Mouse (Mus musculus): ENCODE data around the gene Jagn1. TPM values are rescaled to one million over a fixed set of nuclear protein-coding genes. Genes with fewer than 3 reads are reported as not detected.

The Jagn1 gene
- polyA plus RNA-seq, 1 experiment from 2014 or later: 75.9 TPM

DNA sequence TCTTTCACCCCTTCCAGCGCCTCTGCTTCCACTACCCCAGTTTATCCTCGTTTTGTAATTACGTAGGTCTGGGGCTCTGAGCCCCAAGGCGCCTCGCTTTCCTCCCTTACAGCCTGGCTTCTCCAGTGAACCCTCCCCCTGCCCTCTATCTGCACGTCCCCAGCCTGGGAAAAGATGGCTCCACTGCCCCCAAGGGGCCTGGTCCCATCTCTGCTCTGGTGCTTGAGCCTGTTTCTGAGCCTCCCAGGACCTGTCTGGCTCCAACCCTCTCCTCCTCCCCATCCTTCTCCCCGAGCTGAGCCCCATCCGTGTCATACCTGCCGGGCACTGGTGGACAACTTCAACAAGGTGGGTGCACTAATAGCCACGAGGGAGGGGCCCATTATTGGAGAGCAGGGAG is 41.4 kb downstream of the Jagn1 start:
- no peaks in the 10 kb centered on the region for H3K9me3 ChIP-seq (ENCODE audit: control insufficient read depth, low read length)
- WGBS: 13% methylated on average over 10 of the region's 10 CpGs
- peak overlapping the region; percentile 74 for H3K4me2 ChIP-seq (ENCODE audit: low read depth, low read length)
- peaks cover 29% of the 10 kb centered on the region for H3K27me3 ChIP-seq (replicated peaks; ENCODE audit: control insufficient read depth, insufficient read depth, low read length)
- H3K27ac ChIP-seq (replicated peaks; ENCODE audit: low read depth, low read length): peak overlapping the region; percentile 69; the same call in 1 of the 2 replicates
- peak overlapping the region; percentile 65 for H3K9ac ChIP-seq (ENCODE audit: low read depth, low read length)
- H3K36me3 ChIP-seq (ENCODE audit: control insufficient read depth, insufficient read depth, low read length): no peaks in the 10 kb centered on the region
- peaks cover 21% of the 10 kb centered on the region for H3K4me1 ChIP-seq (ENCODE audit: control insufficient read depth, insufficient read depth, low read length)
- ATAC-seq (ENCODE audit: low read depth) (peak; percentile 60), DNase-seq (ENCODE audit: low spot score) (peak; percentile 45)
- H3K4me3 ChIP-seq (ENCODE audit: low read depth, low read length): peak overlapping the region; percentile 48

DNA sequence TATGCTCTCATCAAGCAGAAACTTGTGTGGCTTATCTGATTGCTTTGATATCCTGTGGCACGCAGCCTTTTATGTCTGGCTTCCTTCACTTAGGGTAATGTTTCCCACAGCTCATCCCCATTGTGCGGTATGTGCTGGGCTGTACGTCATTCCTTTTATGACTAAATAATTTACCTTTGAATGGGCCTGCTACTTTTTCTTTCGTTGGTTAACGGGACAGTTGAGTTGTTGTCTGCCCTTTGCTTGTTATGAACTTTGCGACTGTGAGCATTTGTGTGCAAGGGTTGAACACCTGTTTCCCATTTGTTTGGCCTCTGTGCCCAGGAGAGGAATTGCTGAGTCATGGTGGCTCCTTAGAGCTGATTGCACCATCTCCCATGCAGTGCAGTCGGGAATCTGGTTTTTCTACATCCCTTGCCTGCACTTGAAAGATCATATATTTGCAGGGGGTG is 44.8 kb downstream of the Jagn1 start:
- DNase-seq (ENCODE audit: low spot score) (peak; percentile 84), ATAC-seq (ENCODE audit: low read depth) (no peak)
- Histone ChIP-seq H3K9ac (ENCODE audit: low read depth, low read length) (no peak overlapping the region), H3K4me3 (ENCODE audit: low read depth, low read length) (no peak overlapping the region), H3K9me3 (ENCODE audit: control insufficient read depth, low read length) (no peaks in the 10 kb centered on the region), H3K27me3 (replicated peaks; ENCODE audit: control insufficient read depth, insufficient read depth, low read length) (peaks cover 9% of the 10 kb centered on the region), H3K27ac (replicated peaks; ENCODE audit: low read depth, low read length) (0 out of 2 replicates have a peak overlapping the region, but pooled peaks have one; percentile 6), H3K36me3 (ENCODE audit: control insufficient read depth, insufficient read depth, low read length) (0 out of 2 replicates have a peak, but pooled peaks cover 5% of the 10 kb centered on the region), H3K4me1 (ENCODE audit: control insufficient read depth, insufficient read depth, low read length) (peaks cover 21% of the 10 kb centered on the region), H3K4me2 (ENCODE audit: low read depth, low read length) (no peak overlapping the region)
- 22% methylated on average over 7 of the region's 7 CpGs for WGBS

DNA sequence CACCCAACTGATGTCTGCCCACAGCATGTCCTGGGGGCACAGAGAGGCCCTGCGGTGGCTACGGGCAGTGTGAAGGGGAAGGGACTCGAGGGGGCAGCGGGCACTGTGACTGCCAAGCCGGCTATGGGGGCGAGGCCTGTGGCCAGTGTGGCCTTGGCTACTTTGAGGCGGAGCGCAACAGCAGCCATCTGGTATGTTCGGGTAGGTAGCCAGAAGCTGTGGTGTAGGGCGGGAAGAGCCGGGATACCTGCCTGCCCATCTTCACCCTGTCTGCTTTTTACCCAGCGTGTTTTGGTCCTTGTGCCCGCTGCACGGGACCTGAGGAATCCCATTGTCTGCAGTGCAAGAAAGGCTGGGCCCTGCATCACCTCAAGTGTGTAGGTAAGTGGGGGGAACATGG is 47.0 kb downstream of the Jagn1 start:
- DNase-seq (ENCODE audit: low spot score) (no peak), ATAC-seq (ENCODE audit: low read depth) (no peak)
- Histone ChIP-seq H3K27me3 (replicated peaks; ENCODE audit: control insufficient read depth, insufficient read depth, low read length) (no peaks in the 10 kb centered on the region), H3K27ac (replicated peaks; ENCODE audit: low read depth, low read length) (no peak overlapping the region), H3K9ac (ENCODE audit: low read depth, low read length) (no peak overlapping the region), H3K4me3 (ENCODE audit: low read depth, low read length) (no peak overlapping the region), H3K4me1 (ENCODE audit: control insufficient read depth, insufficient read depth, low read length) (peaks cover 6% of the 10 kb centered on the region; the same call in 1 of the 2 replicates), H3K36me3 (ENCODE audit: control insufficient read depth, insufficient read depth, low read length) (0 out of 2 replicates have a peak, but pooled peaks cover 5% of the 10 kb centered on the region), H3K4me2 (ENCODE audit: low read depth, low read length) (no peak overlapping the region), H3K9me3 (ENCODE audit: control insufficient read depth, low read length) (no peaks in the 10 kb centered on the region)
- WGBS: 89% methylated on average over 14 of the region's 14 CpGs

DNA sequence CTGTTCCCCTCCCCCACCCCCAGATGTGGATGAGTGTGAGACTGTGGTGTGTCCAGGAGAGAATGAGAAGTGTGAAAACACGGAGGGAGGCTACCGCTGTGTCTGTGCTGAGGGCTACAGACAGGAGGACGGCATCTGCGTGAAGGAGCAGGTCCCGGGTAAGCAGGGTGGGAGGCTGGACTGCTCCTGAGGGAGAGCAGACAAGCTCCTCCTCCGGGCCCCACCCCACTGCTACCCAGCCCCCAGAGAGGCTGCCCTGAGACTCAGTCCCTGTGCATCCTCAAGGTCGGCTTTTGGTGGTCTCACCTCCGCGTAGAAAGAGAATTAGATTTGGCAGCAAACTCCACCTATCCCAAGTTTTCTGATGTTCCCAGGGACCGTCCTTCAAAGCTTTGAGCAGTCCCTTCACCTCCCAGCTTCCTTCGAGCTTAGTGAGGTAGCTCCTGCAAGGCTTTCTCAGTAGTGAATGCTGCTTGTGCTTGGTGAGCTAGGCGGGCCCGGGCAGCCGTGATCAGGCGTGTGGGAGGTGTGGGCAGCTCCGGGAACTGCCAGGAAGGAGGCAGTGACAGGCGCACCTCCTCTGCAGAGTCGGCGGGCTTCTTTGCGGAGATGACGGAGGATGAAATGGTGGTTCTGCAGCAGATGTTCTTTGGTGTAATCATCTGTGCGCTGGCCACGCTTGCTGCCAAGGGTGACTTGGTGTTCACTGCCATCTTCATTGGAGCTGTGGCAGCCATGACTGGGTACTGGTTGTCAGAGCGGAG is 49.9 kb downstream of the Jagn1 start:
- WGBS: 78% methylated on average over 23 of the region's 24 CpGs
- Histone ChIP-seq H3K27ac (replicated peaks; ENCODE audit: low read depth, low read length) (no peak overlapping the region), H3K4me2 (ENCODE audit: low read depth, low read length) (no peak overlapping the region), H3K4me3 (ENCODE audit: low read depth, low read length) (no peak overlapping the region), H3K27me3 (replicated peaks; ENCODE audit: control insufficient read depth, insufficient read depth, low read length) (peaks cover 12% of the 10 kb centered on the region), H3K4me1 (ENCODE audit: control insufficient read depth, insufficient read depth, low read length) (peaks cover 5% of the 10 kb centered on the region), H3K36me3 (ENCODE audit: control insufficient read depth, insufficient read depth, low read length) (0 out of 2 replicates have a peak, but pooled peaks cover 5% of the 10 kb centered on the region), H3K9ac (ENCODE audit: low read depth, low read length) (no peak overlapping the region), H3K9me3 (ENCODE audit: control insufficient read depth, low read length) (no peaks in the 10 kb centered on the region)
- DNase-seq (ENCODE audit: low spot score) (no peak), ATAC-seq (ENCODE audit: low read depth) (no peak)

DNA sequence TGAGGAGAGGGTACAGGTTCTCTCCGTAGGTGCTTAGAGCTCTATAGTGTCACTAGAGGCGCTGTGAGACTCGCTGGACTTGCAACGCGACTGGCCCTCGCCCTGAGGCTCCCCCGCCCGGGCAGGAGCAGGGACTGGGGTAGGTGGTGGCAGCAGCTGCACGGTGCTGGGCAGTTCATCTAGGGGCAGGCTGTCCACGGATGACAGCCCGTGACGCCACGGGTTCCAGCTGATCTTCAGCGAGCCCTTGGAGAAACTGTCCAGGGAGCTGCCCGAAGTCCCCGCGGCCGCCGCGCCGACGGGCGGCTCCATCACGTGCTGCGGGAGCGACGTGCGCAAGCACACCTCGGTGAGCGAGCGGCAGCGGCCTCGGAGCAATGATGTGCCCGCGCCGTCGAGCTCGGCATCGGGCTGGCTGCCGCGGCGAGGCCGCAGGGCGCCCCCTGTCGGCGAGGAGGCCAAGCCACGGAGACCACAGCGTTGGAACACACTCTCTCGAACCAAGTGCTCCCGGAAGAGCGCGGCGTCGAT is 52.0 kb downstream of the Jagn1 start:
- Histone ChIP-seq H3K4me3 (ENCODE audit: low read depth, low read length) (peak overlapping the region; percentile 47), H3K9ac (ENCODE audit: low read depth, low read length) (peak overlapping the region; percentile 51), H3K27me3 (replicated peaks; ENCODE audit: control insufficient read depth, insufficient read depth, low read length) (peaks cover 12% of the 10 kb centered on the region), H3K9me3 (ENCODE audit: control insufficient read depth, low read length) (no peaks in the 10 kb centered on the region), H3K4me1 (ENCODE audit: control insufficient read depth, insufficient read depth, low read length) (peaks cover 3% of the 10 kb centered on the region; the same call in 1 of the 2 replicates), H3K36me3 (ENCODE audit: control insufficient read depth, insufficient read depth, low read length) (0 out of 2 replicates have a peak, but pooled peaks cover 5% of the 10 kb centered on the region), H3K27ac (replicated peaks; ENCODE audit: low read depth, low read length) (0 out of 2 replicates have a peak overlapping the region, but pooled peaks have one; percentile 4), H3K4me2 (ENCODE audit: low read depth, low read length) (peak overlapping the region; percentile 74)
- ATAC-seq (ENCODE audit: low read depth) (peak; percentile 86), DNase-seq (ENCODE audit: low spot score) (peak; percentile 86)
- WGBS: under 1% methylated on average over 33 of the region's 54 CpGs

DNA sequence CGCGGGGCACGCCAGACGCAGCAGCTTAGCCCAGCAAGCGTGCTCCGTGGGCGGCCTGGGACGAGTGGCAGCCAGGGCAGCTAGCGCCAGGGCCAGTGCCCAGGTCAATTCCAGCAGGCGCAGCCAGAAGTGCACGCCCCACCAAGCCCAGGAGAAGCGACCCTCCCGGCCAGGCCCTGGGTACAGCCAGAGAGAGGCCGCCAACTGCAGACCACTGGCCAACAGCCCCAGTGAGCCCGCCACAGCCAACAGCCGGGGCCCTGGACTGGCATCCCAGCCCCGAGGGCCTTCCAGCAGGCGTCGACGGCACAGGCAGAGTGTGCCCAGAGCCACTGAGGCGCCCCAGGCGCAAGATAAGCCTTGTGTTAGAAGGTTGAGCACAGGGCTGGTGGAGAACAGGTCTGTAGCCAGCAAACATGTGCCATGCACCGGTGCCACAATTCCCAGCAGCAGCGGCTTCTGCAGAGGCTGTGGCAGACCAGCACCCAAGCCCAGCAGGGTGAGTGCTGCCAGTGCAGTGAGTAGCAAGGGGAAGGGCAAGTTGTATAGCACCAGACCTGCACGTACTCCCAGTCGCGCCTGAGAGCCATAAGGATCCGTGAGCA is 52.8 kb downstream of the Jagn1 start:
- H3K4me2 ChIP-seq (ENCODE audit: low read depth, low read length): peak overlapping the region; percentile 74
- peaks cover 3% of the 10 kb centered on the region; the same call in 1 of the 2 replicates for H3K4me1 ChIP-seq (ENCODE audit: control insufficient read depth, insufficient read depth, low read length)
- no peak overlapping the region for H3K27ac ChIP-seq (replicated peaks; ENCODE audit: low read depth, low read length)
- H3K36me3 ChIP-seq (ENCODE audit: control insufficient read depth, insufficient read depth, low read length): no peaks in the 10 kb centered on the region
- H3K9ac ChIP-seq (ENCODE audit: low read depth, low read length): peak overlapping the region; percentile 51
- no peak for DNase-seq (ENCODE audit: low spot score)
- peaks cover 12% of the 10 kb centered on the region for H3K27me3 ChIP-seq (replicated peaks; ENCODE audit: control insufficient read depth, insufficient read depth, low read length)
- no peaks in the 10 kb centered on the region for H3K9me3 ChIP-seq (ENCODE audit: control insufficient read depth, low read length)
- 51% methylated on average over 20 of the region's 28 CpGs for WGBS
- H3K4me3 ChIP-seq (ENCODE audit: low read depth, low read length): peak overlapping the region; percentile 47
- no peak for ATAC-seq (ENCODE audit: low read depth)

Small RNAs within 50 kb of the gene (microRNA-seq; reads per million reads assigned to microRNA genes)
- gene Gm24387 (ENCODE audit: borderline number of aligned reads): not detected

Other genes with a start within 250 kb of the Jagn1 start
- gene Lhfpl4, start 247.2 kb upstream of the Jagn1 start, polyA plus RNA-seq (2014; fragmentation: Nextera tagmentation; extraction: Ambion mirVana): 1.2 TPM in 2 replicates
- gene Mtmr14, start 204.7 kb upstream of the Jagn1 start, polyA plus RNA-seq (2014; fragmentation: Nextera tagmentation; extraction: Ambion mirVana): 31.6 and 33.3 TPM in 2 replicates
- 0.13 and 0.29 TPM in 2 replicates for gene Cpne9, start 160.3 kb upstream of the Jagn1 start, polyA plus RNA-seq (2014; fragmentation: Nextera tagmentation; extraction: Ambion mirVana)
- 20.0 and 21.8 TPM in 2 replicates for gene Brpf1, start 135.4 kb upstream of the Jagn1 start, polyA plus RNA-seq (2014; fragmentation: Nextera tagmentation; extraction: Ambion mirVana)
- 9.9 and 11.2 TPM in 2 replicates for gene Ogg1, start 115.6 kb upstream of the Jagn1 start, polyA plus RNA-seq (2014; fragmentation: Nextera tagmentation; extraction: Ambion mirVana)
- gene Camk1, start 98.6 kb upstream of the Jagn1 start, polyA plus RNA-seq (2014; fragmentation: Nextera tagmentation; extraction: Ambion mirVana): 103 and 109 TPM in 2 replicates
- 44.6 and 45.7 TPM in 2 replicates for gene Tada3, start 64.7 kb upstream of the Jagn1 start, polyA plus RNA-seq (2014; fragmentation: Nextera tagmentation; extraction: Ambion mirVana)
- gene Arpc4, start 64.5 kb upstream of the Jagn1 start, polyA plus RNA-seq (2014; fragmentation: Nextera tagmentation; extraction: Ambion mirVana): 214 and 232 TPM in 2 replicates
- 3.3 and 5.4 TPM in 2 replicates for gene Ttll3, start 53.3 kb upstream of the Jagn1 start, polyA plus RNA-seq (2014; fragmentation: Nextera tagmentation; extraction: Ambion mirVana)
- gene Rpusd3, start 23.2 kb upstream of the Jagn1 start, polyA plus RNA-seq (2014; fragmentation: Nextera tagmentation; extraction: Ambion mirVana): 16.3 and 23.4 TPM in 2 replicates
- gene Cidec, start 6.8 kb upstream of the Jagn1 start, polyA plus RNA-seq (2014; fragmentation: Nextera tagmentation; extraction: Ambion mirVana): 0.47 and 3.3 TPM in 2 replicates
- 3.6 and 5.6 TPM in 2 replicates for gene Il17re, start 15.9 kb downstream of the Jagn1 start, polyA plus RNA-seq (2014; fragmentation: Nextera tagmentation; extraction: Ambion mirVana)
- 15.7 and 20.2 TPM in 2 replicates for gene Il17rc, start 28.9 kb downstream of the Jagn1 start, polyA plus RNA-seq (2014; fragmentation: Nextera tagmentation; extraction: Ambion mirVana)
- 24.8 and 25.3 TPM in 2 replicates for gene Creld1, start 40.7 kb downstream of the Jagn1 start, polyA plus RNA-seq (2014; fragmentation: Nextera tagmentation; extraction: Ambion mirVana)
- 1.7 and 1.9 TPM in 2 replicates for gene Prrt3, start 59.4 kb downstream of the Jagn1 start, polyA plus RNA-seq (2014; fragmentation: Nextera tagmentation; extraction: Ambion mirVana)
- gene Emc3, start 89.1 kb downstream of the Jagn1 start, polyA plus RNA-seq (2014; fragmentation: Nextera tagmentation; extraction: Ambion mirVana): 96.7 and 103 TPM in 2 replicates
- 7.5 and 7.8 TPM in 2 replicates for gene Fancd2, start 89.1 kb downstream of the Jagn1 start, polyA plus RNA-seq (2014; fragmentation: Nextera tagmentation; extraction: Ambion mirVana)
- not detected in 2 replicates for gene Fancd2os, start 158.1 kb downstream of the Jagn1 start, polyA plus RNA-seq (2014; fragmentation: Nextera tagmentation; extraction: Ambion mirVana)
- 233 and 249 TPM in 2 replicates for gene Brk1, start 162.2 kb downstream of the Jagn1 start, polyA plus RNA-seq (2014; fragmentation: Nextera tagmentation; extraction: Ambion mirVana)
- gene Vhl, start 181.4 kb downstream of the Jagn1 start, polyA plus RNA-seq (2014; fragmentation: Nextera tagmentation; extraction: Ambion mirVana): 48.7 and 53.0 TPM in 2 replicates
- 2.2 and 2.5 TPM in 2 replicates for gene Irak2, start 195.9 kb downstream of the Jagn1 start, polyA plus RNA-seq (2014; fragmentation: Nextera tagmentation; extraction: Ambion mirVana)

All from embryonic facial prominence, embryonic 14.5 days (tissue).